Mouse (Mus musculus) frontal cortex, postnatal 36 days (tissue): ENCODE data around the gene Megf8.
A peak's percentile ranks its signal among the peaks of the same experiment; 100 is the strongest.

Experiments
- DNase-seq, 2 experiments: peaks; one replicate each; pipeline ENCODE4 v3.0.0; 2022; ENCODE audit warnings: low spot score in 2 of 2

The Megf8 gene

GRCm38 (mm10) chr7:25316532-25317445 is at the start of gene Megf8:
Gene Megf8, plus strand, starts transcription at chr7:25317164.
- peak; percentile 93 to 99 for DNase-seq

GRCm38 (mm10) chr7:25267301-25267750 is 49.6 kb upstream of the Megf8 start, which contains the start of gene Cic:
Gene Cic, plus strand, starts transcription at chr7:25267704.
- DNase-seq: peak; percentile 100

DNA sequence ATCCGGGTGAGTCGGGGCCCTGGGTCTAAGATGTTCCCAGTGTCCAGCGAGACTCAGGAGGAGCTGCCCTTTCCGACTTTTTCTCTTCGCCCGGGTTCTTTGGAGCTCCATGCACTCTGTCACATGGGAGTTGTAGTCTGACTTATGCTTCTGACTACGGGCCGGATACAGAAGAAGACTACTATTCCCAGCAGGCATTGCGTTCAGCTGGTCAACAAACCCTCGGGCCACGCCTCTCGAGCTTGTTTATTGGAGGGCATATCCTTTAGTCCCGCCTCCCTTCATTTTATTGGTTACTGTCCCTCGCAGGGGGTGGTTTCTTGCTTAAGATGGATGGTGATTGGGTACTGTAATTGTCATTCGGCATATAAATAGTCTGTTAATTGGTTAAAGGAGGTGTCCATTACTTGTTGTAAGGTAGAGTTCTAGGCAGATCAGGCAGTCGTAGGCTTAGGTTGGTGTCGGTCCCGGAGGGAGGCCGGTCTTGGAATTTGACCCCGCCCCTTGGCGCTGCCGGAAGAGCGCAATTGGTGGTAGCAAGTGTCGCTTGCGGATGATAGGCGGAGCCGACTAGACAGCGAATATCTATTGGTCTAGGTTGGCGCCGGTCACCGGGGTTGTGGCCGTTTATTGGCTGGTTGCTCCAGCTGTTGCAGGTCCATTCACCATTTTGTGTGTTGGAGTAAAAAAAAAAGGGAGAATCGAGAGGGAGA is 49.1 kb upstream of the Megf8 start:
- peak; percentile 99 to 100 for DNase-seq

GRCm38 (mm10) chr7:25268588-25268987 is 48.4 kb upstream of the Megf8 start:
- DNase-seq: no peak

DNA sequence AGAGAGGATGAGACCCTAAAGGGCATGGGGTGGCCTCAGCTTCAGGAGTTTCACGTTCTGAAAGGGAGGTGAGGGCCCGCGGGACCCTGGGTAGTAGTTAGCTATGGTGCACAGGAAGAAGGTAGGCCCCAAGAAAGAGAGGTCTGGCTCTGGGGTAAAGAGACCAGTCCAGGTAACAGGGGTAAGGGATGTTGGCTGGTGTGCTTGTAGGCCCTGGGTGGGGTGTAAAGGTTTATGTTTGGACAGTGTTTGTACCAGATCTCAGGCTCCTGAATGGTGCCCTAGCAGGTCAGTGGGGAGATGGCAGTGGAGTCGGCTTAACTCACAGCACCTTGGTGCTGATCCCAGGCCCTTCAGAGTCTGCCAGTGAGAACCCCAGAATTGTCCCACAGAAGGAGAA is 47.9 kb upstream of the Megf8 start:
- DNase-seq: no peak

DNA sequence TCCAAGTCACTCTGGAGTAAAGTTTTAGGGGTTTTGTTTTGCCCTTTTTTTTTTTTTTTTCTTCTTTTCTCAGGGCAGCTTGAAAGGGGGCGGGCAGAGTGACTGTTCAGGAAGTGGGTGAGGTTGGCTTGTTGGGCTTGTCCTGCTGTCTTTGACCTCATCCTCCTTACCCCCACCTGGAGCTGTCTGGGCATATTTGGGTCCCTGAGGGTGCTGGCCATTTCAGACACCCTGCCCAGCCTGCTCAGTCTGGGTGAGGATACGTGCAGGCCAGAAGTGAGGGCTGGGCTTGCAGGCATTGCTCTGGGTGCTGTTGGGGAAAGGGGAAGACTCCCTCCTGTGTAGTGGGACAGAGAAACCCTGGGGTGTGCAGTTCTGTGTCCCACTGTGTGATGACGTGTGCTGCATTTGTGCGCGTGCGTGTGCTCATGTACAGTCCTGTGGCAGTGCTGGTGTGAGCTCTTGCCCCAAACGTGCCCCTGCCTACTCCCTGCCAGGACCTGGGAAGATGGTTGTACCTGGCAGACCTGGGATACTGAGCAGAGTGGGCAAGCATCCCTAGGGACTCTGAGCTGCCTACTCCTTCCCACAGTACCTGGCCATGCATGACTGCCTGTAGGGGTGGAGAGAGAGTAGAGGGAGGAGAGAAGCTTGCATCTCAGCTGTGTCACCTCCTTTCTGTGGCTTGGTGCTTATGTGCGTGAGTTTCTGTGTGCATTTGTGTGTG is 47.3 kb upstream of the Megf8 start:
- no peak for DNase-seq

GRCm38 (mm10) chr7:25270652-25271633 is 46.0 kb upstream of the Megf8 start:
- DNase-seq: no peak

GRCm38 (mm10) chr7:25271651-25272444 is 45.1 kb upstream of the Megf8 start:
- no peak for DNase-seq

DNA sequence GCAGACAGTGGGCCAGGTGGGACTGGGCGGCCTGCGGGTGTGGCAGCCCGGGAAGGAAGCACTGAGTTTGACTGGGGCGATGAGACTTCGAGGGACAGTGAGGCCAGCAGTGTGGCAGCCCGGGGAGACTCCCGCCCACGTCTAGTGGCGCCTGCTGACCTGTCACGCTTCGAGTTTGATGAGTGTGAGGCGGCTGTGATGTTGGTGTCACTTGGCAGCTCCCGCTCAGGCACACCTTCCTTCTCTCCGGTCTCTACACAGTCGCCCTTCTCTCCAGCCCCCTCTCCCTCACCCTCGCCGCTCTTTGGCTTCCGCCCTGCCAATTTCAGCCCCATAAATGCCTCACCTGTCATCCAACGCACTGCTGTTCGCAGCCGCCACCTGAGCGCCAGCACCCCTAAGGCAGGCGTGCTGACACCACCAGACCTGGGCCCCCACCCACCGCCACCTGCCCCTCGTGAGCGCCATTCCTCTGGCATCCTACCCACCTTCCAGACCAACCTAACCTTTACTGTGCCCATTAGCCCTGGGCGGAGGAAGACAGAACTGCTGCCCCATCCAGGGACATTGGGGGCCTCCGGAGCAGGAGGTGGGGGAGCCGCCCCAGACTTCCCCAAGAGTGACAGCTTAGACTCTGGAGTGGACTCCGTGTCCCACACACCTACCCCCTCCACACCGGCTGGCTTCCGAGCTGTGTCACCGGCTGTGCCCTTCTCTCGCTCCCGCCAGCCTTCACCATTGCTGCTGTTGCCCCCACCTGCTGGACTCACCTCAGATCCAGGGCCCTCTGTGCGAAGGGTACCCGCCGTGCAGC is 44.3 kb upstream of the Megf8 start:
- DNase-seq: no peak

GRCm38 (mm10) chr7:25273259-25274241 is 43.4 kb upstream of the Megf8 start:
- DNase-seq: no peak

GRCm38 (mm10) chr7:25274571-25274970 is 42.4 kb upstream of the Megf8 start:
- no peak for DNase-seq

- DNase-seq: no peak
Observed at GRCm38 (mm10) chr7:25274996-25275395, 42.0 kb upstream of the Megf8 start.

DNA sequence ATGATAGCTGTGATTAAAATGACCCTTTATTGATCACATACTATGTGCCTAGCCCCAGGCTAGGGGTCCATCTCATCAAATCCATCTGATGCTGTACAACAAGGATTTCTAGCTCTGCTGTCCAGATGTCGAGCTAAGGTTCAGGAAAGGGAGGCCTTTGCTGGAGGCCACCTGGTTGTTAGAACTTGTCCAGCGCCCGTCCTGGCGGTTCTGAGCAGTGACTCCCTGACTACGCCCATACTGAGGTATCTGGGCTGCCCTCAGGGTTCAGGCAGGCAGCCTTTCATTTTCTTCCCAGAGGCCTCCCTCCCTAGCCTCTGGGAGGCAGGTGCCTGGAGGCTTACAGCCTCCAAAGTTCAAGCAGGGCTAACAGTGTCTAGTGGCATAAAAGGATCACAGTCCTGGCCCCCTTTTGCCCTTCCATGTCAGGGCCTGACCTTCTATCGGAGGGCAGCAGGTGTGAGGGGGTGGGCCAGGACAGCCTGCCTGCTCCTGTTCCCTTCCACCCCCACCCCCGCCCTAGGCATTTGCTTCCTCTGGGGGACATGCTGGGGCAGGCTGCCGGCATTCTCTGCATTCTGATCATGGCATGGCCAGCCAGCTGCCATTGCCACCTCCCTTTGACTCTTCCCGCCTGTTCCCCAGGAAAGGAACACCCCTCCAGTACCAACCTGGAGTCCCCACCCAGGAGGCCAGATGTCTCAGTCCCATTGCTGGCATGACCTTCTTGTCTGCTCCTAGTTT is 41.2 kb upstream of the Megf8 start:
- DNase-seq: no peak

DNA sequence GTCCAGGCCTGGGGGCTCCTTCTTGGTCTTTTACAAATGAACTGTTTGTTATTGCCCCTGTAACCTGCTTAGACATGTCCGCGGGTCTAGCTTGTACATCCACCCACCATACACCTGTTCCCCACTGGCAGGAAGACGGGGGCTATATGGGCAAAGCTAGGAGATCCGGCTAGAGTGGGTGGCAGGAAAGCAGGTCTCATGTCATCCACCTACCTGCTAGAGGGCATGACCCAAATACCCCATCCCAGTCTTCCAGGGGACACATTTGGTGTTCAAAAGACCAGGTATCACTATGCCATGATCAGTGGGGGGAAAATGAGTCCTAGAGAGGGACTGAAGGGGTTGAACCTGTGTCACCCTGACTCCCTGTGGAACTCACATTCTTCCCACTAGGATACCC is 39.6 kb upstream of the Megf8 start:
- no peak for DNase-seq

DNA sequence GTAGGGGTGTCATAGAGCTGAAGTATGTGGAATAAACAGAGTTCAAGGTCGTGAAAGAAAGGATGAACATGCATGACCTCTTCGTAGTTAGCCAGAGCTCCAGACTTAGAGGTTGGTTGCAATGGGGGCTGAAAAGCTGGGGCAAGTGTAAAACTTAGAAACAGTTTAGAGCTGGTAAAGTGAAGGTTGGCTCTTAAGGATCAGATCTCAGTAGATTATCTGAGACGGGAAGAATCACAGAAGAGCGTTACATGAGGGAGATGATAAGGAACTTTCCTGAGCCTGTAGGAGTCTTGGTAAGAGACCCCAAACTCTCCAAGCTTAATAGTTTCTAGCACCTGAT is 39.0 kb upstream of the Megf8 start:
- DNase-seq: no peak

DNA sequence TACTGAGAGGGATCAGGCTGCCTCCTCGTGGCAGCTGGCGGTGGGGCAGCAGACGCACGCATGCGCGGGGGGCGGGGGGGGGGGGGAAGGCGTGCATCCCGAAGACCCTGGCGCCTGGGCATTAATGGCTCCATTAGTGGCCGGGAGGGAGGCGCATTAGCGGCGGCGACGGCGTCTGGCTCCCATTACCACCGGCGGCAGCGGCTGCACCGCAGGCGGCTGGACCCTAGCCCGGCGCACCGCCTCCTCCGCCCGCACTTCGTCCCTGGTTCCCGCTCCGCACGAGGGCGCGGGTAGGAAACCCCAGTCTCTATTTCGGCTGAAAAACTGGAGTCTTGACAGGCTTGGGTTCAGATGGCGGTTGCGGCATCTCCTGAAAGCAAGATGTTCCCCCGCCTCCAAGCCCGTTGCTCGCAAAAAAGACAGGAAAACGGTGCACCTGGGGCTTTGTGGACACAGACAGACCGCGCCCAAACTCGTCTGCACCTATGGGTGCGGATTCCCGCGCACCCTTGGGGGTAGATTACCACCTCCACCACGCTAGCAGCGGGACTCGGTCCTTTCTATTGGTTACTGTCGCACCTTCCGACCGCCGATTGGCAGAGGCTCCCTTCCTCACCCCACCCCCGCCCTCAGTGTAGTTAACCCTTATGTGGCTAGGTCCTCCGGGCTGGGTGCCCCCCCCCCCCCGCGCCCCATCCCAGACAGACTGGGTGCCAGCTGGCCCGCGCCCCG is 38.5 kb upstream of the Megf8 start:
- peak; percentile 80 to 88 for DNase-seq
